Mouse (Mus musculus): ENCODE measurements around the gene Aprt. TPM values are rescaled to one million over a fixed set of nuclear protein-coding genes. Genes with fewer than 3 reads are reported as not detected.

Aprt gene
- total and polyA plus RNA-seq, 3 experiments = 516 to 561 (median 524) TPM

GRCm38 (mm10) chr8:122585411-122585891 is 8.7 kb upstream of the Aprt start:
- no peaks in the 10 kb centered on the region for H3K27me3 ChIP-seq (replicated peaks)
- TF ChIP-seq USF1 (IDR thresholded peaks at IDR 0.05; ENCODE audit: low read depth, low read length) = no peak
- DNase-seq (ENCODE audit: extremely low read depth) = no peak
- peaks cover 17 to 79% of the 10 kb centered on the region in 2 experiments for H3K36me3 ChIP-seq (replicated peaks in 1 of 2; ENCODE audit: control insufficient read depth in 1 of 2, insufficient read depth in 1 of 2, low read length in 1 of 2)
- in situ Hi-C loops (cut with MboI; ENCODE audit: low pct_ligation_motif_present, low pct_unique_long_range_greater_than_20kb, low sequenced_read_pairs) = no loop called here
- H3K9ac ChIP-seq (ENCODE audit: insufficient read depth, low read depth) = no peak overlapping the region
- no peak overlapping the region for H3K27ac ChIP-seq (ENCODE audit: insufficient read depth, low read depth)
- peaks cover 0 to 3% of the 10 kb centered on the region in 2 experiments; a peak in 1 of 4 replicates for H3K4me1 ChIP-seq (ENCODE audit: control insufficient read depth in 1 of 2, insufficient read depth in 2 of 2)
- dilution Hi-C loops (cut with MboI; ENCODE audit: extremely low pct_ligation_motif_present, extremely low pct_unique_long_range_greater_than_20kb, low sequenced_read_pairs) = no loop called here
- H3K79me2 ChIP-seq (replicated peaks; ENCODE audit: control insufficient read depth, extremely low read depth, insufficient read depth, poor library complexity, severe bottlenecking) = no peaks in the 10 kb centered on the region
- H3K9me3 ChIP-seq (replicated peaks; ENCODE audit: low read length) = no peaks in the 10 kb centered on the region
- H3K4me3 ChIP-seq (replicated peaks in 1 of 3; ENCODE audit: low read depth in 2 of 3, low read length in 2 of 3, poor library complexity in 1 of 3) = no peak overlapping the region
- H3K4me2 ChIP-seq (ENCODE audit: insufficient read depth, low read depth, poor library complexity, severe bottlenecking) = no peak overlapping the region

- dilution Hi-C loops (cut with MboI; ENCODE audit: extremely low pct_ligation_motif_present, extremely low pct_unique_long_range_greater_than_20kb, low sequenced_read_pairs) = no loop called here
- Histone ChIP-seq H3K4me1 (ENCODE audit: control insufficient read depth in 1 of 2, insufficient read depth in 2 of 2) (peaks cover 0 to 3% of the 10 kb centered on the region in 2 experiments; a peak in 1 of 4 replicates), H3K9me3 (replicated peaks; ENCODE audit: low read length) (no peaks in the 10 kb centered on the region), H3K79me2 (replicated peaks; ENCODE audit: control insufficient read depth, extremely low read depth, insufficient read depth, poor library complexity, severe bottlenecking) (no peaks in the 10 kb centered on the region), H3K27ac (ENCODE audit: insufficient read depth, low read depth) (no peak overlapping the region), H3K4me2 (ENCODE audit: insufficient read depth, low read depth, poor library complexity, severe bottlenecking) (no peak overlapping the region), H3K27me3 (replicated peaks) (no peaks in the 10 kb centered on the region), H3K36me3 (replicated peaks in 1 of 2; ENCODE audit: control insufficient read depth in 1 of 2, insufficient read depth in 1 of 2, low read length in 1 of 2) (peaks cover 14 to 78% of the 10 kb centered on the region in 2 experiments), H3K4me3 (replicated peaks in 1 of 3; ENCODE audit: low read depth in 2 of 3, low read length in 2 of 3, poor library complexity in 1 of 3) (no peak overlapping the region), H3K9ac (ENCODE audit: insufficient read depth, low read depth) (no peak overlapping the region)
- in situ Hi-C loops (cut with MboI; ENCODE audit: low pct_ligation_motif_present, low pct_unique_long_range_greater_than_20kb, low sequenced_read_pairs) = no loop called here
- no peak for DNase-seq (ENCODE audit: extremely low read depth)
- no peak for TF ChIP-seq USF2 (conservative IDR thresholded peaks at IDR 0.05; ENCODE audit: low read depth, low read length)
- no peak for TF ChIP-seq EP300 (IDR thresholded peaks at IDR 0.05; ENCODE audit: low read length)
- TF ChIP-seq MAFK (IDR thresholded peaks at IDR 0.05; ENCODE audit: insufficient replicate concordance, low read length) = no peak
- TF ChIP-seq MAX (IDR thresholded peaks at IDR 0.05; ENCODE audit: low read length) = no peak
- TF ChIP-seq MAZ (IDR thresholded peaks at IDR 0.05; ENCODE audit: low read depth, low read length) = no peak
- TF ChIP-seq SMC3 (IDR thresholded peaks at IDR 0.05; ENCODE audit: low read depth, low read length) = no peak
- TF ChIP-seq UBTF (IDR thresholded peaks at IDR 0.05; ENCODE audit: low read depth, low read length) = no peak
- no peak for TF ChIP-seq HCFC1 (IDR thresholded peaks at IDR 0.05; ENCODE audit: low read depth, low read length)
- TF ChIP-seq MXI1 (IDR thresholded peaks at IDR 0.05; ENCODE audit: low read depth, low read length) = no peak
- no peak for TF ChIP-seq CHD1 (IDR thresholded peaks at IDR 0.05; ENCODE audit: low read depth, low read length)
- TF ChIP-seq USF1 (IDR thresholded peaks at IDR 0.05; ENCODE audit: low read depth, low read length) = no peak
- no peak for TF ChIP-seq CHD2 (IDR thresholded peaks at IDR 0.05; ENCODE audit: low read length)
- TF ChIP-seq ZKSCAN1 (IDR thresholded peaks at IDR 0.05; ENCODE audit: borderline replicate concordance, low read depth, low read length) = no peak
- TF ChIP-seq JUN (IDR thresholded peaks at IDR 0.05; ENCODE audit: insufficient read depth, low read depth, low read length) = no peak
- TF ChIP-seq TBP (conservative IDR thresholded peaks at IDR 0.05; ENCODE audit: low read depth, low read length) = no peak
- no peak for TF ChIP-seq ELF1 (IDR thresholded peaks at IDR 0.05; ENCODE audit: low read depth, low read length)
- no peak for TF ChIP-seq RAD21 (IDR thresholded peaks at IDR 0.05; ENCODE audit: low read depth, low read length)
- TF ChIP-seq MEF2A (IDR thresholded peaks at IDR 0.05; ENCODE audit: borderline replicate concordance, low read depth, low read length) = no peak
- TF ChIP-seq ZNF384 (IDR thresholded peaks at IDR 0.05; ENCODE audit: low read depth, low read length) = no peak
These were observed 8.3 kb upstream of the Aprt start for GRCm38 (mm10) chr8:122584981-122585380.

Data from CH12.LX (cell line).